Mouse (Mus musculus): ENCODE results near the gene Fbxl8. TPM values are rescaled to one million over a fixed set of nuclear protein-coding genes. Genes with fewer than 3 reads are reported as not detected.

The Fbxl8 gene
- polyA plus RNA-seq, 1 experiment: 6.5 TPM

- no peak overlapping the region for H3K27ac ChIP-seq (ENCODE audit: insufficient read depth, low read depth, low read length)
- H3K4me3 ChIP-seq (ENCODE audit: insufficient read depth, low read length): no peak overlapping the region
- peaks cover 11% of the 10 kb centered on the region for H3K4me1 ChIP-seq (ENCODE audit: control insufficient read depth, insufficient read depth, low read length)
- TF ChIP-seq POLR2A (IDR thresholded peaks at IDR 0.05; ENCODE audit: borderline replicate concordance, low read depth, low read length) (no peak), CTCF (IDR thresholded peaks at IDR 0.05; ENCODE audit: low read depth, low read length) (no peak)
Observed at GRCm38 (mm10) chr8:105309142-105309847, 44.8 kb downstream of the Fbxl8 start.

- no peak overlapping the region for H3K4me3 ChIP-seq (ENCODE audit: insufficient read depth, low read length)
- H3K4me1 ChIP-seq (ENCODE audit: control insufficient read depth, insufficient read depth, low read length): peaks cover 6% of the 10 kb centered on the region
- H3K27ac ChIP-seq (ENCODE audit: insufficient read depth, low read depth, low read length): no peak overlapping the region
- TF ChIP-seq CTCF (IDR thresholded peaks at IDR 0.05; ENCODE audit: low read depth, low read length): no peak
- TF ChIP-seq POLR2A (IDR thresholded peaks at IDR 0.05; ENCODE audit: borderline replicate concordance, low read depth, low read length): no peak
Observed at GRCm38 (mm10) chr8:105310118-105310517, 45.7 kb downstream of the Fbxl8 start.

- Histone ChIP-seq H3K4me1 (ENCODE audit: control insufficient read depth, insufficient read depth, low read length) (peaks cover 6% of the 10 kb centered on the region), H3K27ac (ENCODE audit: insufficient read depth, low read depth, low read length) (no peak overlapping the region), H3K4me3 (ENCODE audit: insufficient read depth, low read length) (no peak overlapping the region)
- TF ChIP-seq CTCF (IDR thresholded peaks at IDR 0.05; ENCODE audit: low read depth, low read length) (no peak), POLR2A (IDR thresholded peaks at IDR 0.05; ENCODE audit: borderline replicate concordance, low read depth, low read length) (no peak)
Observed at GRCm38 (mm10) chr8:105311718-105312117, 47.3 kb downstream of the Fbxl8 start.

- Histone ChIP-seq H3K27ac (ENCODE audit: insufficient read depth, low read depth, low read length) (no peak overlapping the region), H3K4me1 (ENCODE audit: control insufficient read depth, insufficient read depth, low read length) (peaks cover 9% of the 10 kb centered on the region), H3K4me3 (ENCODE audit: insufficient read depth, low read length) (no peak overlapping the region)
- TF ChIP-seq CTCF (IDR thresholded peaks at IDR 0.05; ENCODE audit: low read depth, low read length) (no peak), POLR2A (IDR thresholded peaks at IDR 0.05; ENCODE audit: borderline replicate concordance, low read depth, low read length) (no peak)
Observed at GRCm38 (mm10) chr8:105312891-105313481, 48.5 kb downstream of the Fbxl8 start.

- H3K27ac ChIP-seq (ENCODE audit: insufficient read depth, low read depth, low read length): no peak overlapping the region
Observed at GRCm38 (mm10) chr8:105313622-105314402, 49.4 kb downstream of the Fbxl8 start.

GRCm38 (mm10) chr8:105315073-105315769 lies 50.8 kb downstream of the Fbxl8 start:
- Histone ChIP-seq H3K27ac (ENCODE audit: insufficient read depth, low read depth, low read length) (no peak overlapping the region), H3K4me1 (ENCODE audit: control insufficient read depth, insufficient read depth, low read length) (peaks cover 17% of the 10 kb centered on the region), H3K4me3 (ENCODE audit: insufficient read depth, low read length) (no peak overlapping the region)
- TF ChIP-seq CTCF (IDR thresholded peaks at IDR 0.05; ENCODE audit: low read depth, low read length): no peak
- no peak for TF ChIP-seq POLR2A (IDR thresholded peaks at IDR 0.05; ENCODE audit: borderline replicate concordance, low read depth, low read length)

More at GRCm38 (mm10) chr8:105313622-105314402, 49.4 kb downstream of the Fbxl8 start:
- no peak overlapping the region for H3K4me3 ChIP-seq (ENCODE audit: insufficient read depth, low read length)
- H3K4me1 ChIP-seq (ENCODE audit: control insufficient read depth, insufficient read depth, low read length): peaks cover 9% of the 10 kb centered on the region
- TF ChIP-seq CTCF (IDR thresholded peaks at IDR 0.05; ENCODE audit: low read depth, low read length) (no peak), POLR2A (IDR thresholded peaks at IDR 0.05; ENCODE audit: borderline replicate concordance, low read depth, low read length) (no peak)

- Histone ChIP-seq H3K27ac (ENCODE audit: insufficient read depth, low read depth, low read length) (no peak overlapping the region), H3K4me3 (ENCODE audit: insufficient read depth, low read length) (no peak overlapping the region), H3K4me1 (ENCODE audit: control insufficient read depth, insufficient read depth, low read length) (peaks cover 17% of the 10 kb centered on the region)
- TF ChIP-seq POLR2A (IDR thresholded peaks at IDR 0.05; ENCODE audit: borderline replicate concordance, low read depth, low read length) (no peak), CTCF (IDR thresholded peaks at IDR 0.05; ENCODE audit: low read depth, low read length) (no peak)
Observed at GRCm38 (mm10) chr8:105317941-105318340, 53.5 kb downstream of the Fbxl8 start.

- TF ChIP-seq POLR2A (IDR thresholded peaks at IDR 0.05; ENCODE audit: borderline replicate concordance, low read depth, low read length): no peak
- Histone ChIP-seq H3K4me3 (ENCODE audit: insufficient read depth, low read length) (no peak overlapping the region), H3K27ac (ENCODE audit: insufficient read depth, low read depth, low read length) (no peak overlapping the region), H3K4me1 (ENCODE audit: control insufficient read depth, insufficient read depth, low read length) (peaks cover 17% of the 10 kb centered on the region)
Observed at GRCm38 (mm10) chr8:105318662-105319190, 54.3 kb downstream of the Fbxl8 start.

Other genes with a start within 250 kb of the Fbxl8 start
- not detected in 2 replicates for gene Ces3a, start 216.0 kb upstream of the Fbxl8 start, polyA plus RNA-seq (2012; ENCODE audit: insufficient read depth, insufficient read length, missing spikeins)
- not detected in 2 replicates for gene Ces3b, start 180.9 kb upstream of the Fbxl8 start, polyA plus RNA-seq (2012; ENCODE audit: insufficient read depth, insufficient read length, missing spikeins)
- not detected in 2 replicates for gene Ces4a, start 132.8 kb upstream of the Fbxl8 start, polyA plus RNA-seq (2012; ENCODE audit: insufficient read depth, insufficient read length, missing spikeins)
- 124 and 130 TPM in 2 replicates for gene Cbfb, start 94.0 kb upstream of the Fbxl8 start, polyA plus RNA-seq (2012; ENCODE audit: insufficient read depth, insufficient read length, missing spikeins)
- gene D230025D16Rik, start 39.5 kb upstream of the Fbxl8 start, polyA plus RNA-seq (2012; ENCODE audit: insufficient read depth, insufficient read length, missing spikeins): 24.5 and 27.8 TPM in 2 replicates
- 1.1 and 1.6 TPM in 2 replicates for gene B3gnt9, start 9.5 kb upstream of the Fbxl8 start, polyA plus RNA-seq (2012; ENCODE audit: insufficient read depth, insufficient read length, missing spikeins)
- 23.6 and 26.2 TPM in 2 replicates for gene Tradd, start within 50 bp of the Fbxl8 start, polyA plus RNA-seq (2012; ENCODE audit: insufficient read depth, insufficient read length, missing spikeins)
- gene Hsf4, start 5.2 kb downstream of the Fbxl8 start, polyA plus RNA-seq (2012; ENCODE audit: insufficient read depth, insufficient read length, missing spikeins): 4.7 and 5.0 TPM in 2 replicates
- 0.23 TPM in 1 of 2 replicates, not detected in the other for gene Nol3, start 11.5 kb downstream of the Fbxl8 start, polyA plus RNA-seq (2012; ENCODE audit: insufficient read depth, insufficient read length, missing spikeins)
- gene 4931428F04Rik, start 25.2 kb downstream of the Fbxl8 start, polyA plus RNA-seq (2012; ENCODE audit: insufficient read depth, insufficient read length, missing spikeins): 0.67 and 1.3 TPM in 2 replicates
- 0.95 and 1.1 TPM in 2 replicates for gene Exoc3l, start 31.5 kb downstream of the Fbxl8 start, polyA plus RNA-seq (2012; ENCODE audit: insufficient read depth, insufficient read length, missing spikeins)
- gene E2f4, start 33.0 kb downstream of the Fbxl8 start, polyA plus RNA-seq (2012; ENCODE audit: insufficient read depth, insufficient read length, missing spikeins): 40.6 and 47.6 TPM in 2 replicates
- 1.5 and 2.6 TPM in 2 replicates for gene Elmo3, start 41.0 kb downstream of the Fbxl8 start, polyA plus RNA-seq (2012; ENCODE audit: insufficient read depth, insufficient read length, missing spikeins)
- 3.1 and 3.2 TPM in 2 replicates for gene Lrrc29, start 61.6 kb downstream of the Fbxl8 start, polyA plus RNA-seq (2012; ENCODE audit: insufficient read depth, insufficient read length, missing spikeins)
- 51.2 and 56.6 TPM in 2 replicates for gene Tmem208, start 61.7 kb downstream of the Fbxl8 start, polyA plus RNA-seq (2012; ENCODE audit: insufficient read depth, insufficient read length, missing spikeins)
- 16.5 and 18.0 TPM in 2 replicates for gene Fhod1, start 83.3 kb downstream of the Fbxl8 start, polyA plus RNA-seq (2012; ENCODE audit: insufficient read depth, insufficient read length, missing spikeins)
- 4.9 and 5.0 TPM in 2 replicates for gene Slc9a5, start 84.2 kb downstream of the Fbxl8 start, polyA plus RNA-seq (2012; ENCODE audit: insufficient read depth, insufficient read length, missing spikeins)
- 0.24 TPM in 1 of 2 replicates, not detected in the other for gene Plekhg4, start 108.6 kb downstream of the Fbxl8 start, polyA plus RNA-seq (2012; ENCODE audit: insufficient read depth, insufficient read length, missing spikeins)
- gene Kctd19, start 148.9 kb downstream of the Fbxl8 start, polyA plus RNA-seq (2012; ENCODE audit: insufficient read depth, insufficient read length, missing spikeins): not detected in 2 replicates
- not detected in 2 replicates for gene Lrrc36, start 148.9 kb downstream of the Fbxl8 start, polyA plus RNA-seq (2012; ENCODE audit: insufficient read depth, insufficient read length, missing spikeins)
- 1.2 and 1.6 TPM in 2 replicates for gene Tppp3, start 206.9 kb downstream of the Fbxl8 start, polyA plus RNA-seq (2012; ENCODE audit: insufficient read depth, insufficient read length, missing spikeins)
- gene Zdhhc1, start 232.3 kb downstream of the Fbxl8 start, polyA plus RNA-seq (2012; ENCODE audit: insufficient read depth, insufficient read length, missing spikeins): 16.0 and 16.3 TPM in 2 replicates